Mouse (Mus musculus): ENCODE results near the gene Nf1. TPM values are rescaled to one million over a fixed set of nuclear protein-coding genes. Genes with fewer than 3 reads are reported as not detected.
A peak's percentile ranks its signal among the peaks of the same experiment; 100 is the strongest.

Nf1 gene
- polyA plus RNA-seq, 1 experiment from 2014 or later: 6.1 TPM

DNA sequence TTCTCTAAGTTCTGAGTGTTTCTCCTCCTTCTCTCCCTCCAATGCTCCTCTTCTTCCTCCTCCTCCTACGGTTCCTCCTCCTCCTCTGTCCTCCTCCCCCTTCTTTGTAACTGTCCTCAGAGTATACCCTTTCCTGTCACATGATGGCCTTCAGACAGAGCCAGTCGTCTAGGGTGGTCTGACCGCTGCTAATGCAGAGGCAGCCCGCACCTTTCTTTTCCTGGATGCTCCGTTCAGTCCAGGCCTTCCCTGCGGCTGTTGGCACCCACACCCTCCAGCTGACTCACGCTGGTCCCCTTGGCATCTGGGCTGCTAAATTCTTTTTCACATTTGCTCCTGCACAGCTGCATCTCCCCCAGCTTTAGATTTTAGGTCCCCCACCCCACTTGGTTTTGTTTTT is 33.0 kb upstream of the Nf1 start:
- Histone ChIP-seq H3K9ac (no peak overlapping the region), H3K36me3 (no peaks in the 10 kb centered on the region), H3K27ac (replicated peaks) (peak overlapping the region; percentile 66), H3K4me1 (replicated peaks) (peaks cover 22% of the 10 kb centered on the region), H3K4me2 (peak overlapping the region; percentile 3; the same call in 1 of the 2 replicates), H3K9me3 (no peaks in the 10 kb centered on the region), H3K4me3 (no peak overlapping the region), H3K27me3 (no peaks in the 10 kb centered on the region)
- ATAC-seq (ENCODE audit: low read depth): no peak
- WGBS: 10% methylated on average over 7 of the region's 7 CpGs

DNA sequence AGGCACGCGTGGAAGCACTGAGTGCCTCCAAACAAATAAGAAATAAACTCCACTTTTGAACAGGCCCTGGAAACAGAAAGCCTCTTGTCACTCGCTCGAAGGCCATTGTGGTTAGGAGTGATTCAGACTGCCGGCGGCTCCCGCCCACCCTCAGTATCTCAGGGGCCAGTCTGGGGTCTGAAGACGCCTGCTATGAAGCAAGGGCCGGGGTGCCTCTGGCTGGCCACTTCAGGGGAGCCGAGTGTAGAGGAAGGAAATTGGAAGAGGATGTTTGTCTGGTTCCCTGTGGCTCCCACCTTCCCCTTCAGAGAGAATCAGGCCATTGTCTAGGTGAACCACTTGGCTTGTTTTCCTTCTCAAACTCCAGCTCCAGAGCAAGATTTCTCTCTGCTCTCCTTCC is 32.5 kb upstream of the Nf1 start:
- whole genome bisulfite sequencing: 3% methylated on average over 10 of the region's 10 CpGs
- H3K27ac ChIP-seq (replicated peaks): peak overlapping the region; percentile 66
- peak; percentile 71; the same call in 1 of the 2 replicates for ATAC-seq (ENCODE audit: low read depth)
- H3K4me1 ChIP-seq (replicated peaks): peaks cover 22% of the 10 kb centered on the region
- no peaks in the 10 kb centered on the region for H3K27me3 ChIP-seq
- peak overlapping the region; percentile 3; the same call in 1 of the 2 replicates for H3K4me2 ChIP-seq
- H3K4me3 ChIP-seq: no peak overlapping the region
- peak overlapping the region; percentile 27; the same call in 1 of the 2 replicates for H3K9ac ChIP-seq
- no peaks in the 10 kb centered on the region for H3K9me3 ChIP-seq
- no peaks in the 10 kb centered on the region for H3K36me3 ChIP-seq

DNA sequence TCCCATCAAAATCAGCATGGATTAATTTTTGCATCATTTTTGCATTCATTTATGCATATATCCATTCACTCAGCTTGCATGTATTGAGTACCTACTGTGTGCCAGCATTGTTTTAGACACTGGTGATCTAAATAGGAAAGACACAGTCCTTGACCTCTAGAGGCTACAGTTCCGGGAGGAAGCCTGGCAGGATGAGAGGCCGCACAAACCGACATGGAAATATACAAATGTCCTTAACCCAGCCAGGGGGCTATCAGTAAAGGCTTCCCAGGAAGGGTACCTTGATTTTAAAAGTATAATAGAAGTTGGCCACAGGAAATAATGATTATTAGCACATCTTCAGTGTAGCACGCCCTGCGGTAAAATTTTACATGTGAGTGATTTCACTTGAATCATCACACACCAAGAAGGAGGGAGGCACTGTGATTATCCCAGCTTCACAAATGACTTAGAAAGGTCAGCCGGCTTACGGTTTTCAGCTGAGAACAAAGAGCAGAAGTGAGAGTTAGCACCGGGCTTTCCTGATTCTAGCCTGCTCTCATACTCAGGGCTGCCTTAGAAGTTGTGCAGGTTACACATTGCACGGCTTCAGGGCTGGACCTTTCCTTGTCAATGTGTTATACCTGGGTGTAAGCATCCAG is 31.8 kb upstream of the Nf1 start:
- H3K27me3 ChIP-seq: no peaks in the 10 kb centered on the region
- whole genome bisulfite sequencing: 32% methylated on average over 9 of the region's 9 CpGs
- H3K4me1 ChIP-seq (replicated peaks): peaks cover 22% of the 10 kb centered on the region
- ATAC-seq (ENCODE audit: low read depth): no peak
- no peak overlapping the region for H3K4me3 ChIP-seq
- H3K27ac ChIP-seq (replicated peaks): peak overlapping the region; percentile 66
- H3K9ac ChIP-seq: no peak overlapping the region
- no peaks in the 10 kb centered on the region for H3K36me3 ChIP-seq
- no peaks in the 10 kb centered on the region for H3K9me3 ChIP-seq
- no peak overlapping the region for H3K4me2 ChIP-seq

DNA sequence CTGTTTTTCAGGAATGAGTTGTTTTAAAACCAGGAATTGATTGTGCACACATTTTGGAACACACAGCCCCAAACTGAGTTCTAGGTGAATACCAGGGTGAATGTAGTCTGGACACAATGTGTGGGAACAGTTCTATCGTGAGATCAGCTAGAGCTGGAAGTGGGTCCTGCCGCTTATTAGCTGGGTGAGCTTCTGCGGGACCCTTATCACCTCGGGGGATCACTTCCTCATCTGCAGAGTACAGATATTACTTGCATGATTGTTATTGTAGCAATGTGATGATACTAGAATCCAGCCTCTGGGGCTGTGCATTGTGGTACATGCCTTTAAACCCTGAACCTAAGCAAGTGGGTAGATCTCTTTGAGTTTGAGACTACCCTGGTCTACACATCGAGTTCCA is 29.0 kb upstream of the Nf1 start:
- Histone ChIP-seq H3K36me3 (no peaks in the 10 kb centered on the region), H3K4me2 (no peak overlapping the region), H3K4me1 (replicated peaks) (peaks cover 22% of the 10 kb centered on the region), H3K27me3 (no peaks in the 10 kb centered on the region), H3K4me3 (no peak overlapping the region), H3K9me3 (no peaks in the 10 kb centered on the region), H3K9ac (no peak overlapping the region), H3K27ac (replicated peaks) (no peak overlapping the region)
- WGBS: 87% methylated on average over 5 of the region's 5 CpGs
- no peak for ATAC-seq (ENCODE audit: low read depth)

DNA sequence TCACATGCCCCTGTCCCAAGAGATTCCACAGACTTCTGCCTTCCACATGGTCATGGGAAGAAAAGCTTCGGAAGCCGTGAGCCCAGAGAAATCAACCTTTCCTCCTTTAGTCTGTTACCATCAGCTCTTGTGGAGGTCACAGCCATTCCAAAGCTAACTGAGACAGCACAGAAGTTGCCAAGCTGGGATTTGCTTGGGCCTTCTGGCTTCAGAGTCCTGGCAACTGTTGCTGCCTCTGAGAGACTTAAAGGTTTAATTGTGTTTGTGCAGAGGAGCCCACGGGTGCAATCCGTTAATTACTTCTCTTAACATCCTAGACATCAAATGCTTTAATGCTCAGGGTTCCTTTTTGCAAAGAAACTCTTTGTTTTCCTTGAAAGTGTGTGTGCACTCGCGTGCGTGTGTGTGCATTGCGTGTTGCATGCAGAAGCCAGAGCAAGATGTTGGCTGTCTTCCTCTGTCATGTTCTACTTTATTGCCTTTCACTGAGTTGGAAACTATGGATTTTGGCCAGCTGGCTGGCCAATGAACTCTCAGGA is 22.6 kb upstream of the Nf1 start:
- WGBS: 75% methylated on average over 8 of the region's 8 CpGs
- H3K9ac ChIP-seq: no peak overlapping the region
- ATAC-seq (ENCODE audit: low read depth): no peak
- H3K27ac ChIP-seq (replicated peaks): no peak overlapping the region
- H3K9me3 ChIP-seq: no peaks in the 10 kb centered on the region
- peaks cover 13% of the 10 kb centered on the region; the same call in 1 of the 2 replicates for H3K4me1 ChIP-seq (replicated peaks)
- no peaks in the 10 kb centered on the region for H3K27me3 ChIP-seq
- H3K36me3 ChIP-seq: no peaks in the 10 kb centered on the region
- H3K4me3 ChIP-seq: no peak overlapping the region
- H3K4me2 ChIP-seq: no peak overlapping the region

DNA sequence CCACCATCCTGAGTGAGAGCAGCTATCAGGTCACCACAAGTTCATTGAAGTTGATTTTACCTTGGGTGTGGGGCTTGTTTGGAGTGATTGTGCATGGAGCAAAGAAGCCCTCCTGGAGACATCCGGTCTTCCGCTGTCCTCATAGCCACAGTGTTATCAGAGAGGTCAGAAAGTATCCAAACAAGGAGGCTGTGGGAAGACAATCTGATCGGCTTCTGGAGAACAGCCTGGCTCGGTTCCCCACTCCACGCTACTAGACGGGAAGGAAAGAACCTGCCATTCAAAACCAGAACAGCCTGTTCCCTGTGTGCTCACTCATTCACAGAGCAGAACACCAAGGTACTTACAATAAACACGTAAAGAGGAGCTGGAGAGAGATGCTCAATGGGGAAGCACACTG is 19.7 kb upstream of the Nf1 start:
- no peaks in the 10 kb centered on the region for H3K36me3 ChIP-seq
- H3K27me3 ChIP-seq: no peaks in the 10 kb centered on the region
- no peaks in the 10 kb centered on the region for H3K9me3 ChIP-seq
- H3K9ac ChIP-seq: no peak overlapping the region
- 93% methylated on average over 7 of the region's 7 CpGs for WGBS
- H3K27ac ChIP-seq (replicated peaks): no peak overlapping the region
- no peak overlapping the region for H3K4me3 ChIP-seq
- H3K4me1 ChIP-seq (replicated peaks): peaks cover 13% of the 10 kb centered on the region; the same call in 1 of the 2 replicates
- no peak overlapping the region for H3K4me2 ChIP-seq
- no peak for ATAC-seq (ENCODE audit: low read depth)

DNA sequence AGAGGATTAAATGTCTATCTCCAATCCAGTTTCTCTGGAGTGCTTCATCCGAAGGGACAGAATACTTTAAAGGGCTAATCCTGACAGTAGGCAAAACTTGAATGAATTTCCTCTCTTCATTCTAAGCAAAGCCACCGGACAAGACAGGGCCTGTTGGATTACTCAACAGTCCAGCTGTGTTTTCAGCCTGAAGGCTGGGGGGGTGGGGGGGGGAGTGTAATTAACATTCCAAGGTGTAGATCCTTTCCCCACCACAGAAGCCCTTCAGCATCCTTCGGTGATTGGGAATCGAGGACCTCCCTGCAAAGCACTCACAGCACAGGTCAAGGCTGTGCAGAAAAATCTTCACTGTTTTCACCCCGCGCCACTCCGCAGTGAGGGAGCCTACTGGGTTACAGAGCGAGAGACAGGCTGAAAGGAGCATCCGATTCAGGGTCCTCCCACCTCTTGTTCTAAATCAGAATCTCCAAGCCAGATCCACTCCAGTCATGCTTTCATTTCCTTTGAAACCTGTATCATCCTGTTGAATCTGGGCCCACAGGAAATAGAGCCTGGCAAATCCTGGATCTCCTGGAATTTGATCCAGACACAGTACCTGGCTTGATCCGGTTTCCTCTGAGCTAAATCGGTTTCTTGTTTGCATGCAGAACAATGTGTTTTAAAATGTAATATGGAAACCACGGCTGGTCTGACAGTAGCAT is 15.4 kb upstream of the Nf1 start:
- no peak for ATAC-seq (ENCODE audit: low read depth)
- no peak overlapping the region for H3K9ac ChIP-seq
- WGBS: 75% methylated on average over 12 of the region's 12 CpGs
- no peak overlapping the region for H3K27ac ChIP-seq (replicated peaks)
- H3K4me3 ChIP-seq: no peak overlapping the region
- H3K36me3 ChIP-seq: no peaks in the 10 kb centered on the region
- no peak overlapping the region for H3K4me2 ChIP-seq
- H3K9me3 ChIP-seq: no peaks in the 10 kb centered on the region
- H3K27me3 ChIP-seq: no peaks in the 10 kb centered on the region
- no peaks in the 10 kb centered on the region for H3K4me1 ChIP-seq (replicated peaks)

DNA sequence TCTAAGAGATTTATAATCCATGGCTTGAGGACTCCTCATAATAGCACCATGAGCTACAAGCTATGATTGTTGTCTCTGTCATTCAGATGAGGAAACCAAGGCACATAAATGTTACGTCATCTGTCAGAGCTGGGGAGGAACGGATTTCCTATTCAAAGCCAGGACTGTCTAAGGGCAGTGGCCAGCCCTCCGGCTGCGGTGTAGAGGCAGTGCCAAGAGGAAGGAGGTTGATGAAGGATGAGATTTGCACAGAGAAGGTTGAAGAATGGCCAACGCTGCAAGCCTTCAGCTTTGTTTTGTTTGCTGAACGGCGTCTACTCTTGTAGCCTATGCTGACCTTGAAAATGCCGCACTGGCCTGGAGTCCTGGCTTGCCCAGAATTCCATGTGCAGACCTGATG is 13.8 kb upstream of the Nf1 start:
- no peaks in the 10 kb centered on the region for H3K9me3 ChIP-seq
- no peak overlapping the region for H3K9ac ChIP-seq
- no peak overlapping the region for H3K4me2 ChIP-seq
- no peaks in the 10 kb centered on the region for H3K4me1 ChIP-seq (replicated peaks)
- 85% methylated on average over 8 of the region's 8 CpGs for WGBS
- no peaks in the 10 kb centered on the region for H3K27me3 ChIP-seq
- no peak overlapping the region for H3K27ac ChIP-seq (replicated peaks)
- H3K4me3 ChIP-seq: no peak overlapping the region
- no peaks in the 10 kb centered on the region for H3K36me3 ChIP-seq
- ATAC-seq (ENCODE audit: low read depth): no peak

DNA sequence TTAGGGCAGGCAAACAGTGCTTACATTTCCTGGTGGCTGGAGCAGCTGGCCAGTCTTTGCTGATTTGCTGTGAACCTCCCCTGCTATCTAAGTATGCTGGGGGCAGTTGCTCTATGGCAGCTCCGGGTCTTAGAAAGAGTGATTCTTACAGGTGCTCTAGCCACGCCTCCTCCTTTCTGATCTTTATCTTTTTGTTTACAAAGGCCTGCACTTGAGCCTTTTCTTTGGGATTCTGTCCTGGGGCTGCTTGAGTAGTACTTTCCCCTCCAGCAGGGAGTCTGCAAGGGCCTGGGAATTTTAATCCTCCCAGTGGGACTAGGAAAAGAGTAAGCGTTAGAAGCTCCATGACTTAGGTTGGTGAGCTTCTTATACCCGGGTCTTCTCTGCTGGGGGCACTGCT is 12.4 kb upstream of the Nf1 start:
- H3K9ac ChIP-seq: no peak overlapping the region
- no peak for ATAC-seq (ENCODE audit: low read depth)
- 40% methylated on average over 4 of the region's 4 CpGs for WGBS

DNA sequence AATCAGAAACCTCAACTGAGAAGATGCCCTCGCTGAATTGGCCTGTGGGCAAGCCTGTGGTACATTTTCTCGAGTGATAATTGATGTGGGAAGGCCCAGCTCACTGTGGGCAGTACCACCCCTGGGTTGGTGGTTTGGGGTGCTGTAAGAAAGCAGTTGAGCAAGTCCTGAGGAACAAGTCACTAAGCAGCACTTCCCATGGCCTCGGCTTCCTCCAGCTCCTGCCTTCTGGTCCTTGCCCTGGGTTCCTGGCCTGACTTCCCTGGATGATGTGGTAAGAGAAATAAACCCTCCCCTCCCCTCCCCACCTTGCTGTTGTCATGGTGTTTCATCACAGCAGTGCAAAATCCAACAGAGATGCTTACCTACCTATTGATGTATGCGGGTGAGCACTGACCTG is 11.4 kb upstream of the Nf1 start:
- Histone ChIP-seq H3K36me3 (no peaks in the 10 kb centered on the region), H3K4me3 (no peak overlapping the region), H3K4me2 (no peak overlapping the region), H3K4me1 (replicated peaks) (no peaks in the 10 kb centered on the region), H3K9ac (no peak overlapping the region), H3K27me3 (no peaks in the 10 kb centered on the region), H3K9me3 (no peaks in the 10 kb centered on the region), H3K27ac (replicated peaks) (no peak overlapping the region)
- ATAC-seq (ENCODE audit: low read depth): no peak
- 90% methylated on average over 4 of the region's 4 CpGs for WGBS

More for the DNA sequence above, 12.4 kb upstream of the Nf1 start:
- H3K4me2 ChIP-seq: no peak overlapping the region
- H3K27me3 ChIP-seq: no peaks in the 10 kb centered on the region
- H3K36me3 ChIP-seq: no peaks in the 10 kb centered on the region
- no peaks in the 10 kb centered on the region for H3K9me3 ChIP-seq
- no peak overlapping the region for H3K27ac ChIP-seq (replicated peaks)
- no peak overlapping the region for H3K4me3 ChIP-seq
- no peaks in the 10 kb centered on the region for H3K4me1 ChIP-seq (replicated peaks)

DNA sequence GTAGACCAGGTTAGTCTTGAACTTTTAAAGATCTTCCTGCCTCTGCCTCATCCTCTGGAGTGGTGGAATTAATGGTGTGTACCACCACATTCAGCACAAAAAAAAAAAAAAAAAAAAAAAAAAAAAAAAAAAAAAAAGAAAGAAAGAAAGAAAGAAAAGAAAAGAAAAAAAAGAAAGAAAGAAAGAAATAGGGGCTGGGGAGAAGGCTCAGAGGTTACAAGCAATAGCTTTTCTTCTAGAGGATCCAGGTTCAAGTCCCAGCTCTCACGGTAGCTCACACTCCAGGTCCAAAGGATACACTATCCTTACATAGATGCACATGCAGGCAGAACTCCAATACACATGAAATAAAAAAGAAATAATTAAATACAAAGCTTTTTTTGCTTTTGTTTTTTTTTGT is 9.9 kb upstream of the Nf1 start:
- WGBS: 97% methylated on average over 1 of the region's 1 CpGs
- no peaks in the 10 kb centered on the region for H3K4me1 ChIP-seq (replicated peaks)
- H3K9me3 ChIP-seq: no peaks in the 10 kb centered on the region
- H3K9ac ChIP-seq: no peak overlapping the region
- no peak overlapping the region for H3K4me2 ChIP-seq
- no peaks in the 10 kb centered on the region for H3K36me3 ChIP-seq
- no peaks in the 10 kb centered on the region for H3K27me3 ChIP-seq
- no peak overlapping the region for H3K27ac ChIP-seq (replicated peaks)
- ATAC-seq (ENCODE audit: low read depth): no peak
- H3K4me3 ChIP-seq: no peak overlapping the region

DNA sequence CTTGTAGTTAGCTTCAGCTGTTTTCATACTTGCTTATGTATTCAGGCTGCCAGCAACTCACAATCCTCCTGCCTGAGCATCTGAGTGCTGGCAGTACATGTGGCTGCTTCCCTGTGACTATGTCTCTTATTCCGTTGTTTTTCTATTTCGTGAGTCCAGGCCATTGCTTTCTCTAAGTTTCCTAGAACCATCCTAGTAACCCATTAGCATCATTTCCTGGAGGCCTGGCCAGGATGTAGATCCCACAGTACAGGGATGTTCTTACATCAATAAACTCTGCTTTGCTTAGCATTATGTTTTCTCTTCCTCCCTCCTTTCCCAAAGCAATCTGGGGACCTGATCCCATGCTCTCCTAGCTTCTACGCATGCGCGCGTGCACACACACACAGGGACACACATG is 4.4 kb upstream of the Nf1 start:
- H3K9ac ChIP-seq: no peak overlapping the region
- no peak overlapping the region for H3K4me3 ChIP-seq
- H3K4me2 ChIP-seq: no peak overlapping the region
- no peaks in the 10 kb centered on the region for H3K27me3 ChIP-seq
- H3K4me1 ChIP-seq (replicated peaks): peaks cover 7% of the 10 kb centered on the region
- 96% methylated on average over 6 of the region's 6 CpGs for WGBS
- no peak for ATAC-seq (ENCODE audit: low read depth)
- H3K27ac ChIP-seq (replicated peaks): no peak overlapping the region
- H3K36me3 ChIP-seq: no peaks in the 10 kb centered on the region
- H3K9me3 ChIP-seq: no peaks in the 10 kb centered on the region
